Mouse (Mus musculus) heart, adult 2 months (tissue): ENCODE measurements at regions not wholly inside any gene's neighbourhood (a gene's known extent, or its start where the extent isn't known, plus 50 kb on each side); places are given as distances from the start of the nearest gene placed in this dataset.

Experiments used
- CTCF ChIP-seq: fragments of 200-600 bp; IDR thresholded peaks from 2 replicates; pipeline ENCODE4 v1.8.1; 2022; ENCODE audit warnings: antibody characterized with exemption, mild to moderate bottlenecking, moderate library complexity
- POLR2A ChIP-seq: fragments of 200-500 bp; IDR thresholded peaks from 2 replicates; pipeline ENCODE4 v1.6.1; 2011; ENCODE audit warnings: mild to moderate bottlenecking, low read depth, low read length, control low read depth; ENCODE audit not compliant: insufficient read depth

- TF ChIP-seq POLR2A (no peak), CTCF (no peak)
Measured at GRCm38 (mm10) chr14:97293109-97293508, 774.2 kb upstream of the Klhl1 start.
